23 mouse cellular contexts compared by ENCODE assay signal in genomic region chr14:75483176-75483546, GRCm38 (mm10). TPM values are rescaled to one million over a fixed set of nuclear protein-coding genes. Genes with fewer than 3 reads are reported as not detected.
A peak's percentile ranks its signal among the peaks of the same experiment; 100 is the strongest.
DNase-seq lines count a peak whose midpoint lies in the region; ATAC-seq lines count a peak whose summit lies in the region.
"Had no signal": no experiment of that assay in that cellular context is flagged by ENCODE, and none has a peak within 500 bp of the region (broad histone marks: within the 10 kb centered on the region; RNA-seq: fewer than 3 reads in every experiment).

No protein-coding gene starts in this region.

- H3K9ac ChIP-seq in midbrain, embryonic 11.5 days (ENCODE audit: low read length), result no peak overlapping the region
- no peak overlapping the region for H3K9ac ChIP-seq in forebrain, embryonic 15.5 days (replicated peaks)
- no peak overlapping the region for H3K9ac ChIP-seq in hindbrain, embryonic 16.5 days (ENCODE audit: low read depth, low read length)
- no peak overlapping the region for H3K9ac ChIP-seq in neural tube, embryonic 15.5 days (replicated peaks)
- H3K9ac ChIP-seq: heart, embryonic 15.5 days; kidney, embryonic 15.5 days; limb, embryonic 12.5 days; liver, postnatal 0 days; stomach, embryonic 15.5 days had no signal

- 81% methylated on average over 6 of the region's 6 CpGs for WGBS in midbrain, embryonic 11.5 days
- WGBS in midbrain, embryonic 10.5 days, result 92% methylated on average over 6 of the region's 6 CpGs
- WGBS in forebrain, embryonic 15.5 days, result 44% methylated on average over 6 of the region's 6 CpGs
- WGBS in hindbrain, embryonic 16.5 days, result 58% methylated on average over 6 of the region's 6 CpGs
- 43% methylated on average over 6 of the region's 6 CpGs for WGBS in neural tube, embryonic 15.5 days
- 87% methylated on average over 6 of the region's 6 CpGs for WGBS in embryonic facial prominence, embryonic 10.5 days

- H3K36me3 ChIP-seq in midbrain, embryonic 11.5 days (ENCODE audit: control insufficient read depth, insufficient read depth, low read length), result no peaks in the 10 kb centered on the region
- H3K36me3 ChIP-seq in midbrain, embryonic 10.5 days, result no peaks in the 10 kb centered on the region
- no peaks in the 10 kb centered on the region for H3K36me3 ChIP-seq in forebrain, embryonic 15.5 days
- no peaks in the 10 kb centered on the region for H3K36me3 ChIP-seq in hindbrain, embryonic 16.5 days (ENCODE audit: control insufficient read depth, insufficient read depth, low read length)
- no peaks in the 10 kb centered on the region for H3K36me3 ChIP-seq in neural tube, embryonic 15.5 days
- H3K36me3 ChIP-seq in embryonic facial prominence, embryonic 10.5 days (replicated peaks), result no peaks in the 10 kb centered on the region
- H3K36me3 ChIP-seq: heart, embryonic 15.5 days; kidney, embryonic 15.5 days; limb, embryonic 12.5 days; stomach, embryonic 15.5 days had no signal

- H3K4me1 ChIP-seq in midbrain, embryonic 11.5 days (ENCODE audit: control insufficient read depth, insufficient read depth, low read length), result no peaks in the 10 kb centered on the region
- H3K4me1 ChIP-seq in midbrain, embryonic 10.5 days, result 0 out of 2 replicates have a peak, but pooled peaks cover 3% of the 10 kb centered on the region
- peaks cover 32% of the 10 kb centered on the region for H3K4me1 ChIP-seq in forebrain, embryonic 15.5 days
- peaks cover 9% of the 10 kb centered on the region; the same call in 1 of the 2 replicates for H3K4me1 ChIP-seq in hindbrain, embryonic 16.5 days (ENCODE audit: control insufficient read depth, insufficient read depth, low read depth, low read length)
- peaks cover 40% of the 10 kb centered on the region for H3K4me1 ChIP-seq in neural tube, embryonic 15.5 days
- no peaks in the 10 kb centered on the region for H3K4me1 ChIP-seq in embryonic facial prominence, embryonic 10.5 days
- H3K4me1 ChIP-seq: heart, embryonic 15.5 days; limb, embryonic 12.5 days; stomach, embryonic 15.5 days had no signal

- peak; percentile 41 for DNase-seq in midbrain, embryonic 11.5 days (ENCODE audit: low spot score, missing footprints)
- DNase-seq in midbrain, embryonic 10.5 days (ENCODE audit: low spot score), result no peak
- no peak for DNase-seq in embryonic facial prominence, embryonic 10.5 days (ENCODE audit: low spot score)
- DNase-seq in kidney, adult 18-20 months, result no peak
- DNase-seq: adrenal gland, adult 2 months; cerebellum, adult 11-12 months; cerebellum, postnatal 10 days; gastrocnemius, postnatal 36 days; heart, postnatal 36 days; kidney, postnatal 4 days; liver, postnatal 0 days; lung, postnatal 10 days; right cerebral cortex, adult 18-20 months; thymus, postnatal 36 days had no signal

- H3K27me3 ChIP-seq in midbrain, embryonic 11.5 days (ENCODE audit: control insufficient read depth, insufficient read depth, low read length), result no peaks in the 10 kb centered on the region
- no peaks in the 10 kb centered on the region; the same call in 1 of the 2 replicates for H3K27me3 ChIP-seq in midbrain, embryonic 10.5 days (ENCODE audit: low read depth, poor library complexity, severe bottlenecking)
- no peaks in the 10 kb centered on the region for H3K27me3 ChIP-seq in forebrain, embryonic 15.5 days
- H3K27me3 ChIP-seq in hindbrain, embryonic 16.5 days (replicated peaks; ENCODE audit: control insufficient read depth, insufficient read depth, low read length), result no peaks in the 10 kb centered on the region
- H3K27me3 ChIP-seq in neural tube, embryonic 15.5 days (replicated peaks), result no peaks in the 10 kb centered on the region
- no peaks in the 10 kb centered on the region for H3K27me3 ChIP-seq in embryonic facial prominence, embryonic 10.5 days (replicated peaks; ENCODE audit: low read depth, poor library complexity, severe bottlenecking)
- H3K27me3 ChIP-seq: heart, embryonic 15.5 days; limb, embryonic 12.5 days; stomach, embryonic 15.5 days had no signal

- no peak overlapping the region for H3K4me2 ChIP-seq in midbrain, embryonic 11.5 days
- no peak overlapping the region for H3K4me2 ChIP-seq in forebrain, embryonic 15.5 days (replicated peaks)
- H3K4me2 ChIP-seq in hindbrain, embryonic 16.5 days (ENCODE audit: low read length), result no peak overlapping the region
- H3K4me2 ChIP-seq in neural tube, embryonic 15.5 days, result no peak overlapping the region
- H3K4me2 ChIP-seq: heart, embryonic 15.5 days; kidney, embryonic 15.5 days; limb, embryonic 12.5 days; liver, embryonic 11.5 days; stomach, embryonic 15.5 days had no signal

- no peak overlapping the region for H3K27ac ChIP-seq in midbrain, embryonic 11.5 days (ENCODE audit: low read depth, low read length)
- H3K27ac ChIP-seq in midbrain, embryonic 10.5 days (replicated peaks), result no peak overlapping the region
- peak overlapping the region; percentile 82 for H3K27ac ChIP-seq in forebrain, embryonic 15.5 days (replicated peaks)
- no peak overlapping the region; the same call in 1 of the 2 replicates for H3K27ac ChIP-seq in hindbrain, embryonic 16.5 days (ENCODE audit: low read depth, low read length)
- H3K27ac ChIP-seq in neural tube, embryonic 15.5 days (replicated peaks), result peak overlapping the region; percentile 77
- H3K27ac ChIP-seq in embryonic facial prominence, embryonic 10.5 days (replicated peaks), result no peak overlapping the region
- H3K27ac ChIP-seq: heart, embryonic 15.5 days; kidney, embryonic 15.5 days; limb, embryonic 12.5 days; stomach, embryonic 15.5 days had no signal

- H3K9me3 ChIP-seq in midbrain, embryonic 11.5 days (ENCODE audit: control insufficient read depth, low read length), result no peaks in the 10 kb centered on the region
- H3K9me3 ChIP-seq in midbrain, embryonic 10.5 days (replicated peaks), result 0 out of 2 replicates have a peak, but pooled peaks cover 4% of the 10 kb centered on the region
- no peaks in the 10 kb centered on the region for H3K9me3 ChIP-seq in forebrain, embryonic 15.5 days
- no peaks in the 10 kb centered on the region for H3K9me3 ChIP-seq in hindbrain, embryonic 16.5 days (ENCODE audit: control insufficient read depth, low read length)
- no peaks in the 10 kb centered on the region for H3K9me3 ChIP-seq in neural tube, embryonic 15.5 days (replicated peaks)
- H3K9me3 ChIP-seq in embryonic facial prominence, embryonic 10.5 days, result no peaks in the 10 kb centered on the region
- H3K9me3 ChIP-seq: heart, embryonic 15.5 days; stomach, embryonic 15.5 days had no signal

- no peak for ATAC-seq in midbrain, embryonic 11.5 days (ENCODE audit: low FRiP score)
- peak; percentile 78 for ATAC-seq in forebrain, embryonic 15.5 days (replicated peaks)
- peak; percentile 49 for ATAC-seq in hindbrain, embryonic 16.5 days
- ATAC-seq in neural tube, embryonic 15.5 days (ENCODE audit: low FRiP score), result peak; percentile 83
- ATAC-seq: liver, postnatal 0 days had no signal

- no peak overlapping the region for H3K4me3 ChIP-seq in midbrain, embryonic 11.5 days (ENCODE audit: low read depth, low read length)
- H3K4me3 ChIP-seq in midbrain, embryonic 10.5 days, result no peak overlapping the region
- no peak overlapping the region for H3K4me3 ChIP-seq in forebrain, embryonic 15.5 days
- no peak overlapping the region for H3K4me3 ChIP-seq in hindbrain, embryonic 16.5 days (ENCODE audit: low read length)
- no peak overlapping the region for H3K4me3 ChIP-seq in neural tube, embryonic 15.5 days (replicated peaks)
- no peak overlapping the region for H3K4me3 ChIP-seq in embryonic facial prominence, embryonic 10.5 days
- H3K4me3 ChIP-seq: heart, embryonic 15.5 days; kidney, embryonic 15.5 days; limb, embryonic 12.5 days; stomach, embryonic 15.5 days had no signal

RNA-seq across cellular contexts. Expression of gene Siah3, which starts 27.4 kb away (rescaled TPM):
- polyA plus RNA-seq in midbrain, embryonic 11.5 days (2014; fragmentation: Nextera tagmentation; extraction: Ambion mirVana), result 1.1 and 1.4 TPM in 2 replicates
- 0.33 and 0.66 TPM in 2 replicates for polyA plus RNA-seq in midbrain, embryonic 10.5 days (2016; fragmentation: Nextera tagmentation; extraction: Ambion mirVana)
- 3.8 and 5.2 TPM in 2 replicates for polyA plus RNA-seq in forebrain, embryonic 15.5 days (2015; fragmentation: Nextera tagmentation; extraction: Ambion mirVana)
- polyA plus RNA-seq in hindbrain, embryonic 16.5 days (2015; fragmentation: Nextera tagmentation; extraction: Ambion mirVana), result 2.9 and 5.2 TPM in 2 replicates
- 5.1 and 6.0 TPM in 2 replicates for polyA plus RNA-seq in neural tube, embryonic 15.5 days (2015; fragmentation: Nextera tagmentation; extraction: Ambion mirVana)
- polyA plus RNA-seq in embryonic facial prominence, embryonic 10.5 days (2016; fragmentation: Nextera tagmentation; extraction: Ambion mirVana), result 0.06 and 0.15 TPM in 2 replicates
- polyA plus RNA-seq: C2C12 had no signal

Comparison
In these comparisons a context has a peak if more than half of its experiments do, and no peak if none do; other contexts are left out.
1. H3K27ac ChIP-seq: peak in forebrain, embryonic 15.5 days (single experiment) and neural tube, embryonic 15.5 days (single experiment); none in midbrain, embryonic 11.5 days (single experiment), midbrain, embryonic 10.5 days (single experiment), hindbrain, embryonic 16.5 days (single experiment) and embryonic facial prominence, embryonic 10.5 days (single experiment).